Mouse (Mus musculus): ENCODE results near the gene Dnajb8.
A peak's percentile ranks its signal among the peaks of the same experiment; 100 is the strongest.

Dnajb8 gene

GRCm38 (mm10) chr6:88221968-88222367 is at the start of gene Dnajb8:
Gene Dnajb8 (plus strand): TSS chr6:88222268.
- DNase-seq (ENCODE audit: low spot score in 2 of 2), result no peak

DNA sequence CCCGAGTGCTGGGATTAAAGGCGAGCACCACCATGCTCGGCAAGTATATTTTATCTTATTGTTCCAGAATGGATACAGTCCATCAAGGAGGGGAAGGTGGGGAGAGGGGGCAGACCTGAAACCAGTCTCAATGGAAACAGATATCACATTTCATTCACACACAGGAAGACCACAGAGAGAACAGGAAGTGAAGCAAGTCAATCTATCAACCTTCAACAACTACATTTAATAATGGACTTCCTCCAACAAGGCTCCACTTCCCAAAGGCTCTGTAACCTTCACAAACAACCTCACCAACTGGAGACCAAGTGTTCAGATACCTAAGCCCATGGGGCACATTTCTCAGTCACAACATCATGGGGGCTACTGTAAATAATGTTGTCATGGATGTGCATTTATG is 47.9 kb upstream of the Dnajb8 start:
- no peak for DNase-seq (ENCODE audit: low spot score in 2 of 2)

- DNase-seq (ENCODE audit: low spot score in 2 of 2), result no peak
Observed at GRCm38 (mm10) chr6:88174676-88175075, 47.4 kb upstream of the Dnajb8 start.

GRCm38 (mm10) chr6:88184671-88185070 is 37.4 kb upstream of the Dnajb8 start:
- DNase-seq (ENCODE audit: low spot score in 2 of 2), result no peak

GRCm38 (mm10) chr6:88188148-88188547 is 33.9 kb upstream of the Dnajb8 start:
- no peak for DNase-seq (ENCODE audit: low spot score in 2 of 2)

GRCm38 (mm10) chr6:88189312-88190042 is 32.6 kb upstream of the Dnajb8 start:
- peak; percentile 75 to 85 for DNase-seq (ENCODE audit: low spot score in 2 of 2)

DNA sequence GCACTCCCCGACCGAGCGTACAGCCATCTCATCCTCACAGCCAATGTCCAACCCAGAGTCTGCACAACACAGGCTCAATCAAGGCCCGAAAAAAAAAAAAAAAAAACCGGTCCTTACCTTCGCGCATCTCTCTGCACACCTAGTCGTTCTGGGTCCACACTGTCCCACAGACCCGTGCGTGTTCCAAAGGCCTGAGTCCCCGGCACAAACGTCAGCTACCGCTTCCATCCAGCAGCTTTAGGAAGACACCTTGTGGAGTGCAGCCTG is 32.1 kb upstream of the Dnajb8 start:
- DNase-seq (ENCODE audit: low spot score in 2 of 2), result no peak

DNA sequence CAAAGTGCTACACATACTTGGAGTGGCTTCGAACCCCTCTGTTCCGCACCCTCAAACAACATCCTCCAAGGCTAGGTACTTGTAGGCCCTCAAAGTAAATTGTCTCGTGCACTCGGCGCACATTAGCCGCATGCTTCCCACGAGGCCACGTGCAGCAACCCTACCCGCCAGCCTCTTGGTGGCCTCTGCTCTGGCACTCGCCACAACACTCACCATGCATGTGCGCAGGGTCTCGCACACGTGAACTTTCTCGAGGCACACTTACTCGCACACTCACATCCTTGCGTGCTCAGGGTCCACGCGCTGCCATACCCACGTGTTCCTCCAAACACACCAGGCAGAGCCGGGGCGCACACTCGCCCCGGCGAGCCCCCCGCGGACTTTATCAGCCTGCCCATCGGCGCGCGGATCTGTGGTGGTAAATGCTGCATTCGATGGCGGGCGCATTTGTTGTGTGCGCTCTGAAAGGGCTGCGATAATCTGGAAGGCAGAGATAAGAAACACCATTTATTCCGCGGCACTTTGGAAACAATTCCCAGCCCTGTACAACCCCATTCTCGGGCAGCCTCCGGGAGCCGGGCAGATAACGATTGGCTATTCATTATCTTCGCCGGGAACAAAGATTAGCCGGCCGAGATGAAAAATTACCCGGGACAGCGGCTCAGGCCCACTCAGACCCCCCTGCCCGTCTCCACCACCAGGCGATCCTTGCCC is 31.6 kb upstream of the Dnajb8 start:
- DNase-seq (ENCODE audit: low spot score in 2 of 2), result no peak

GRCm38 (mm10) chr6:88191024-88191365 is 31.1 kb upstream of the Dnajb8 start:
- no peak for DNase-seq (ENCODE audit: low spot score in 2 of 2)

DNA sequence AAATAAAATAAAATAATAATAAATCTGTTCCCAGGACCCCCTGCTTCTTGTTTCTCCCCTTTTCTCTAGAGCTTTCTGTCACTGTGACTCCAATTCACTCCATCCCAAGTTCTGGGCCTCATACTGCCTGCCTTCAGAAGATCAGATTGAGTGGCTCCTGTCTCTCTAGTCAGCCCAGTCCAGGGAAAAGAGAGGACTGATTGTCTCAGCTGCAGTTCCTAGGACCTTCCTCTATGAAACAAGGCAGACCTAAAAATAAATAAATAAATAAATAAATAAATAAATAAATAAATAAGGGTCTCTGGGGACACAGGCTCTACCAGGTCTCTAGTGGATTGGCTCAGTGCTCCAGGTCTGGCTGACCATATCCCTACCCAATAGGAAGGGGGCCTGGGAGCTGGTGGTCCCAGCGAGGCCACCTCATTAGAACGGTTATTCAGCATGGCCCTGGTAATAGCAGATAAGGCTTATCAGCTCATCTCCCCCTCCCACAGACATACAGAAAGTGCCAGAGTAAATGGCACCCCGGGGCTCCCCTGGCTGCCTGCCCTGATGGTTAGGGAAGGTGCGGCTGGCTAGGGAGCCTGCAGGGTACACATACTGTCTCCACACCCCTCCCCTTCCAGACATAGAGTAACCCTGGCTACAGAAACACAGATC is 30.5 kb upstream of the Dnajb8 start:
- no peak for DNase-seq (ENCODE audit: low spot score in 2 of 2)

- DNase-seq (ENCODE audit: low spot score in 2 of 2), result no peak
Observed at GRCm38 (mm10) chr6:88192756-88193155, 29.3 kb upstream of the Dnajb8 start.

DNA sequence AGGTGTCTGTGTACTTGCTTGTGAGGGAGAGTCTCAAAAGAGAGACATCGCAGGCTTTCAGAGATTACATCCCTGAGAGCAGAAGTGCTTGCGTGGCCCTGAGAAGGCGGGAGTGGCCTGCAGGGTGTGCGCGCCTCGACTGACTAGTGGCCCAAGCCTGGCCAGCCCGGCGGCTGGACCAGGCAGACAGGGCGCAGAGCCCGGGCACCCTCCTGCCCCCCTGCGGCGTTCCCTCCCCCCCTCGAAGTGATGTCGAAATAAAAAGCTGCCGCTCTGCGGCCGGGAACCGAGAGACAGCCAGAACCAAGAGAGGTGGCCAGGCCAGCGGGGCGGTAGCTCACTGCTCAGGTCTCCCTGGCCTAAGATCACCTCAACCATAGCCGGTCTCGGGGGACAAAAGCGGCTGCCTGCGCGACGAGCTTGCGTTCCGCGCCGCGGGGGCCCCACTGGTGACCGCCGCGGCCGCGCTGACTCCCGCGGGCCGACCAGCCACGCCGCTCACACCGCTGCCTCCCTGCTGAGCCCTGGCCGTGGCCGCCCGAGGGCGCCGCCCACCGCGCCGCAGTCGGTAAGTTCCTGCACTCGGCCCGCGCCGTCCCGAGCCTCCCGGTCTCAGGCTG is 28.5 kb upstream of the Dnajb8 start, which contains the start of gene Gata2:
TSS of gene Gata2 (plus strand) at position 459 of the 620 bp plus-strand sequence.
- no peak for DNase-seq (ENCODE audit: low spot score in 2 of 2)

GRCm38 (mm10) chr6:88194053-88194977 is 27.8 kb upstream of the Dnajb8 start:
- DNase-seq (ENCODE audit: low spot score in 2 of 2), result no peak

DNA sequence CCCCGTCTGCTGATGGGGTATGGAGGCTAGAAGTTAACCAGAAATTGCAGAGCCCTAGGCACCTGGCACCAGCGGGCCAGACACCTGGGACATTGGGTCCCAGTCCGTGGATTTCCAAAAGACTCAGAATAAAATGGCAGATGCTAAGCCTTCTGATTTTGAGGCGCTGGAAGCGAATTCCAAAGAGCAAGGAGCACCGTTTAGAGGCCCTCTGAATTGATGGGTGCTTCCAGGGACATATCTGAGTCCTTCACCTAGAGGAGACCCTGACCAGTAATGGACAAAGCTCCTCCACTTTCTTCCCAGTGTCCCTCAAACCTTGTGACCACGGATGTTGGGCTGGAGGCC is 27.1 kb upstream of the Dnajb8 start:
- no peak for DNase-seq (ENCODE audit: low spot score in 2 of 2)

DNA sequence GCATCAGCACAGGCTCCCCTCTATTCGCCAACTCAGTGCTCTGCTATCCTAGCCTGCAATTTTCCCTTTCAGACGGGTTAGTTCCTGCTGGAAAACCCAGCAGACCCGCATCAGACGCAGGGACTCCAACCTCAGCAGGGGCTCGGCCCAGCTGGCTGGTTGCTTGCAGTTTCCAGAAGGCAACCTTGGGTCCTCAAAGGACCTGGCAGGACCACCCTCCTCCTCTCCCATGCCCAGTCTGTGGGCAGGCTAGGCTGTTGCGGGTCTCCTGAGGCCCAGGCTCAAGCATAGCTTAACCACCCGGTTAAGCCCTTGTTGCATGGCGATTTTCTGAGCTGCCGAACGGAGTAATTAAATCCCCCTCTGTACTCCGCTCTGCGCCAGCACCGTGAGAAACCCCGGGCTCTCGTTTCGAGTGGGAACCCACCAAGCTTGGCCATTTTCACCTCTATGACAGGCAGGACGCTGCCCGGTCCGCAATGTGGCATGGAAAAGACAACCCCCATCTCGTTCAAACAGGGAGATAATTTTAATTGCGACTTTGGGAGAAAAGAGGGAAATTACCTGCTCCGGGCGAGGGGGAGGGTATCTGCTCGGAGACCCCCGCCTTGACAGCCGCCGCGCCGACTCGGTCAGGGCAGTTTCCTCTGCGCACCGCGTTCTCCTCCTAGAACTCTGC is 25.9 kb upstream of the Dnajb8 start:
- DNase-seq (ENCODE audit: low spot score in 2 of 2), result no peak

DNA sequence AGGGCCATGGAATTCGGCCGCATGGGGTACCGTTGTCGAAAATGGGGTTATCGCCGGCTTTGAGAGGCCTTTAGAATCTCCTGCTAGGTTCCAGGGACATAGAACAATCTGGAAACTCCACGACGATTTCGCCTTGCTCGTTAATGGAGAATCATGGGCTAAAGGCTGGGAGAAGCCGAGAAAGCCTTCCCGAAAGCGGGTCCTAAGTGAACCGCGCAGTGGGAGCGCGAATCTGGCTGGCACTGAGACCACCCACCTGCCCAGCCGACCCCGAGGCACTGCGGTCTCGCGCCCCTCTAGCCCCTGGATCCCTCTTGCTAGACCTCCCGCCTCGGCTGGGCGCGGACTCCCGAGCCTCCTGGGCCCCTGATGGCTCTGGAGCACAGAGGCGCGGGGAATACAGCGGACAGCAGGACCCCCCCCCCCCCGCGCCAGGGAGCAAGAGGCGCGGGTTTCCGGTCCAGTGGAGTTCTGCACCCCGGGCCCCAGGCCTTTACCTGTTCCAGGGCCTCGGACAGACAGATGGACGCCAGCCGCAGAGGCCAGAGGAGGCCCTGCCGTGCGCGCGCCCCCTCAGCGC is 25.2 kb upstream of the Dnajb8 start:
- no peak for DNase-seq (ENCODE audit: low spot score in 2 of 2)

DNA sequence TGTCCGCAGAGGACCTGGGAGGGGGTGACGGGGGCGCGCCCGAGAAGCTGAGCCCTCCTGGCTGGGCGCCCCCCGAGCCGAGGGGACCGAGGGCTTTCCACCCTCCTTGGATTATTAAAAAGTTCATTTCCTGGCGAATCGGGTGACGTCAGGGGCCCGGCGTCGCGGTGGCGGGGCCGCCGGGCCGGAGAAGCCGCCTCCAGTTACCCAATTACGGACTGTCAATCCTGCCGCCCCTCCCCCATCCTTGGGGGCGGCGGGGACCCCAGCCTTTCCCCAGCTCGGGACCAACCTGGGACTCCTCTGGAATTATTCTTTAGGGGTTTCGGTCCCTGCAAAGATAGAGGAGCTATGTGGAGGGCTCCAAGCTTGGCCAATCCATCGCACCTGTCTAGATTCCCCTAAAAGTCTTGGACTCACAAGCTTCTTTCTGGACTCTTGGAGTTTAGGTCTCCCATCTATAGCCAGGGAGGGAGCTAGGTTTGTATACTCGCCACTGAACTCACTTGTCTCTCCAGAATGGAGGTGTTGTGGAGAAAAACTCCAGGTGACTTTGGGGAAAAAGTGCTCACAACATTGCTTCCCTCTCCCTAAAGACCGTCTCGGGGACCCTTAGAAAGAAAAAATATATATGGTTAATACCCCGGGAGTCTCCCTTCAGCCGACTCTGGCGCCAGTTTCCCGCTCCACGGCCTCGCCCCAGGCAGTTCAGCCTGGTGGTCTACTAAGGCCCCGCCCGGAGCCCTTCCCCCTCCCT is 24.6 kb upstream of the Dnajb8 start:
- no peak for DNase-seq (ENCODE audit: low spot score in 2 of 2)

- DNase-seq (ENCODE audit: low spot score in 2 of 2), result peak in 1 of 2 experiments; percentile 31
Observed at GRCm38 (mm10) chr6:88198070-88198940, 23.8 kb upstream of the Dnajb8 start.

Measured in cerebellum, postnatal 4 days (tissue).